Mouse (Mus musculus) cerebellum, adult 8-10 months (tissue): Measurements from ENCODE around the gene Fggy.

Source experiments
- DNase-seq: peaks from one replicate; pipeline ENCODE4 v3.0.0; 2022

The Fggy gene

GRCm38 (mm10) chr4:95862781-95863499 lies 305.6 kb downstream of the Fggy start:
- DNase-seq, result no peak

DNA sequence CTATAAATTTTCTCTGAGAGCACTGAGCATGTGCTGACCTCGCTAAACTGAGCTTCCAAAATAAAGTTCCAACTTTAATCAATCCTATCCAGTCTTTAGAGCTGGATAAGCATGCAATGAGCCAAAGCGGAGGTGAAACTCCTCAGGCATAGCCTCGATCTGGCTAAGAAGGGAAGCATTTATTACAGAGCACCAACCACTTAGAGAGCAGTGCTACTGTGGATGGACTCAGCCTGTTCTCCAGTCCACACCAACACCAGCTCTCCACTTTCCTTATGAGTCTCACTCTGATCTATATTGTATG lies 306.1 kb downstream of the Fggy start:
- no peak for DNase-seq

- DNase-seq, result no peak
These were observed 307.9 kb downstream of the Fggy start for GRCm38 (mm10) chr4:95865251-95865650.

DNA sequence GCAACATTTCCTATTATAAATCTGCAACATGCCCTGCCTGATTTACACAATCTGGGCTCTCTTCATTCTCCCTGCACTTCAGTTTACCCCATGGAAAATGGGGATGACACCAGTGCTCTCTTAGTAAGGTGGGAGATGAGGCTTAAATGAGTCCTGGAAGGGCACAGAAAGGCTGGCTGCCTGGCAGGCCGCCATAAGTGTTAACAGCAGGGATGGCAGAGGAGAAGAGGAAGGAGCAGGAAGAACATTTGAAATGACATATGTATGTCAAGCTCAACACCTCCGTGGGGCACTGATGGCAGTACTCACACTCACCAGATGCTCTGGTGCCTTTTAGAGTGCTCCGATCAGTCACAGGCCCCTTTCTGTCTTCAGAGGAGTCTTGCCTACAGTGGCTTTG lies 308.6 kb downstream of the Fggy start:
- DNase-seq, result no peak

DNA sequence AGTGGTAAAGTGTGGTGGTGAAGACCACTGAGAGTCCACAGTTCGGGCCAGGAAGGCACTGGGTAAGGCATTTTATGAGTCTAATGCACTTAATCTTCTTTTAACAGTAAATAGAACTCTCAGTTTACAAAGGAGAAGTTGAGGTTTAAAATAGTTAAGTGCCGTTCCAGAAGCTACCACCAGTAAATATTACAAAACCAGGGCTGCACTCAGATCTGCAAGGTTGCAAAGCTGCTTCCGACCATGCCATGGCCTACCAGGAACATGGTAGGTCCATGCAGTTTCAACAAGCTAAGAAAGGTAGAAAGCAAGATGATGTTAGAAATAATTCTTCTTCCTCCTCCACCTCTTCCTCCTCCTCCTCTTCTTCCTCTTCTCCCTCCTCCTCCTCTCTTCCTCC lies 309.8 kb downstream of the Fggy start:
- no peak for DNase-seq

GRCm38 (mm10) chr4:95868348-95868747 lies 311.0 kb downstream of the Fggy start:
- DNase-seq, result no peak

DNA sequence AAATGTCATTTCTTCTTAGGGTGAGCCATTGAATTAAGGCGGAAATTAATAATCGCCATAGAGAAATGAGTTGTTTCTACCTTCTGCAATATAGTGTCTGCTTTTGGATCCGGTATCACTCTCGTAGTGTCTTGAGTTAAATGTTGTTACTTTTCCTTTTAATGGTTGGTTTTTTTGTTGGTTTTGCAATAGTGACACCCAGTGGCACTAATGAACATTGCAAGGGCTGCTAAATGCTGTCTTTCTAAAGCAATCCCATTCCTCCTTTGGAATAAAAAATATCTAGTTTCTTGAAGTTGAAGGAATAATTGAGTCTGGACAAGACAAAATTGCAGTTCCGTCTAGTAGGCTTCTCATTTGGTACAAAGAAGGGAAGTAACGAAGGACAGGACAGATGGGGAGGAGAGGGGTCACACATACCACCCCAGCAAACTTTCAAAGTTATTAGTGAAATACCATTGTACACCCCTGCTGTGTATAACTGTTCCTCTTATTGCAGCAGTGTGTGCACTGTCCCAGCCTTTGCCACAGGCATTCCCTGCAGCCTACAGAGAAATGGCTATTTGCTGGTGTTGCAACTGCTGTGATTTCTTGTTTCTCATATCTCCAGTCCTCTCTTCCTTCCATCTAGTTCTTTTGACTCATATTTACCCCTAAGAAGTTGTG lies 314.0 kb downstream of the Fggy start:
- DNase-seq, result peak; percentile 59

DNA sequence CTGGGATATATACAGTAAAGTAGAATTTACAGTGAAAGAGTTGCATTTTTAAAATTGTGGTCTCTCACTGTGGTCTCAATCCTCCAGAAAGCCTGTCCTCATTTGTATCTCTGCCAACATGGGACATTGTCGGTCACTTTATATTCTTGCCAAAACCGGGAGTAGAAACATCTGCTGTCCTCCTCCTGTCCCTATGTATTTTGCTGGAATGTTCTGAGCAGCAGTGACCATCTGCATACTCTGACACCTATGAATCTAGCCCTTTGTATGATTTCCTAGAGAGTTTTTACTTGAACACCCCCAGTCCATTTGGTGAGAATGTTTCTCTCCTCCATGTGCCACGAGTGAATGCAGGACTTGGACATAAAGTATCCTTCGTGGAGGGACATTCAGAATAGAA lies 318.6 kb downstream of the Fggy start:
- no peak for DNase-seq

DNA sequence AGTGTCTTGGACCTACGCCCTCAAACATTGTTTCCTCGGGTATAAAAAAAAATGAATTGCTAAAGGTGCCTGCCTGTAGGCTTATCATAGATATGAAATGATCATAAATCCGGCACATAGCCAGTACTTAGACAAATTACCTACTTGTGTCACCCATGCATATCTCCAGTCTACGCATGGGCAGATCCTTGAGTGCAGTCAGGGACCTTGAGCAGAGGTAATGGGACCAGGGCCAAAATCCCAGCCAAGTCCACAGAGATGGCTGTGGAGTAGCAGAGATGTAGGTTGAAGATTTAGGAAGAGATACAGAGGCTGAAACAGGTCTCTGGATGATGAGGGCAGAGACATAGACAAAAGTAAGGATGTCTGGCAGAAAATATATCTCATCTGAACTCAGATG lies 320.1 kb downstream of the Fggy start:
- no peak for DNase-seq

DNA sequence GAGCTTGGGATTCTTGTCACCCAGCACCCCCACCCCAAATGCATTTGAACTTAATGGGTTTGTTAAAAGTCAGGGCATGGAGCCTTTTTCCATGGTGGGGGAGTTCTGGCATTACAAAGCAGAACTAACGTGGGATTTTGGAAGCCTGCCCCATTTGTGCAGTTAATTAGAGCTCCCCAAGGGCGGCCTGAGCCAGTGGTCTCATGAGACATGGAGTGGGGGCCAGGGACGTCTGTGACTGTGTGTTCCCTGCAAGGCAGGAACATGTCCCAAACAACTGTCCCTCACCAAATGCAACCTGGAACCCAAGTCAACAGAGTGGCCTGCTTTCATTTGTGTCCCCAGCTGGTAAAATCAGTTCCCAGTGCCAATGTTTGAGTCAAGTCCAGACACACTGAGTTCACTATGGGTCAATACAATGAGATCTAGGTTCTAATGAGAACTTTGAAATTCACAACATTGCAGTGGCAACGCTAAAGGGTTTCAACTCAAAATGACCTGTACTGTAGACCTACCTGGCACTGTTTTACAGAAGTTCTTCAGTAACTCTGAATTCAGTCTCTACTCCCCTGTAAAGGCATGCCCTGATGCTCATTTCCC lies 324.5 kb downstream of the Fggy start:
- no peak for DNase-seq

DNA sequence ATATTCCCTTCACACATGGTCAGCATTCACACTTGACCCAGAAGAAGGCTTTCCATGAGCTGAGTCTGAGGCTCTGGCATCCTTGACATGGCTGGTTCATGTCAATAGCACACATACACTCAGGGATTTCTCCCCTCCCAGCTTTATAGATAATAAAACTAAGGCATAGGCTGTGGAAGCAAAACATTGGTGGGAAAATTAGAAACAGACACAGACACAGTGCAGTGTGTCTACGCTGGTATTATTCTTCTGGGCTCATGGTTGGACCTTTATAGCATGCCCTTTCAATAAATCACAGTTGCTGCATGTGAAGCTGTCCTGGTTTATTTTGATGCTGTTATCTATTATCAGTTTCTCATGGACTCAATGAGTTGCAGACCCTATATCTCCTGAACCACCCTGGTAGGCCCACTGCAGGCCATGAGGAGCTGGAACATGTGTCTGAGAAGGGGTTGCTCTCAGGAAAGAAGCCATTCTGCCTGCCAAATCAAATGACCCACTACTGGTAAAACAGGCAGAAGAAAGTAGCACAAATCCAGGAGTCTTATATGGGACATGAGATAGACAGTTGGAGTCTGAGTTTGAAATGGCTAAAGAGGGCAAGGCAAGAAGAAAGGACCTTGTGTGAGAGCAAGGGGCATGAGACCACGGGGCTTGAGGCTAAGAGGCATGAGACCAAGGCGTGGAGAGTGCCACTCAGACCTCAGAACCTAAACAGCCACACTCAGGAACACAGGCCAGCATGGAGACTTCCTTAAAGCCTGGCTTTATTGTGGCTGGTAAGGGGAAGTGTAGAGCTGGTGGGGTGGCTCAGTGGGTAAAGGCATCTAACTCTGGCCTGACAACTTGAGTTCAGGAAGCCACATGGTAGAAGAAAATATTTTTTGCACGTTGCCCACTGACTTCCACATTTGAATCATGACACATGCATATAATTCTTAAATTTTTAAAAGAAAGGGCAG lies 327.2 kb downstream of the Fggy start:
- no peak for DNase-seq

- no peak for DNase-seq
These were observed 338.0 kb downstream of the Fggy start for GRCm38 (mm10) chr4:95895199-95895754.

GRCm38 (mm10) chr4:95896571-95896970 lies 339.3 kb downstream of the Fggy start:
- DNase-seq, result no peak

DNA sequence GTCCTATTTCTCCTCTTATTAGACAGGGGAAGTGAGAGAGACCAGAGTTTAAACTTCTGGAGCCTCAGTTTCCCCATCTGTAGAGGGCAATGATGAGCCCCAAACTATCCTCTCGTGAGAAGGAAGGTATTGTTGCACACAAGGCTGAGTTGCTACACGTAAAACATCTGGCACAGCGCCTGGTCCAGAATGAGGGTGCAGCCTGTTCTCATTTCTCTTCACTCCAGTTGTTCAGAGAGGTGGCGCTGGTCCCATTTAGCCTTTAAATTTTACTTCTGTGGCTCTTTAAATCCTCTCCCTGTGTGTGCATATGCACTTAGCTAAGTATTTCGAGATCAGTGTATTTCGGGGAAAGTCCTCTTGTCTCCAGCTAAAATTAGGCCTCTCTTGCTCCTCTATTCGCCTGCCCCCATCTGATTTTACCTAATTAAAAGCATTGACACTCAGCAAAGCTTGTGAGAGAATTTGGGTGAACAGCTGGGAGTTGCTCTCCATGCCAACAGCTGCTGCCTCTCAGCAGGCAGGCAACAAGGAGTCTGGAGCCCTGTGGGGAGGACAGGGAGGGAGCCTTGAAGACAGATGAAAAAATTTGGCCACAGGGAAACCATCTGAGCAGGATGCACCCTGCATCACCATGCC lies 340.0 kb downstream of the Fggy start:
- no peak for DNase-seq

GRCm38 (mm10) chr4:95898714-95899113 lies 341.4 kb downstream of the Fggy start:
- DNase-seq, result no peak

- no peak for DNase-seq
These were observed 342.8 kb downstream of the Fggy start for GRCm38 (mm10) chr4:95899926-95900712.

- no peak for DNase-seq
These were observed 343.5 kb downstream of the Fggy start for GRCm38 (mm10) chr4:95900815-95901214.

- no peak for DNase-seq
These were observed 348.8 kb downstream of the Fggy start for GRCm38 (mm10) chr4:95906141-95906540.

DNA sequence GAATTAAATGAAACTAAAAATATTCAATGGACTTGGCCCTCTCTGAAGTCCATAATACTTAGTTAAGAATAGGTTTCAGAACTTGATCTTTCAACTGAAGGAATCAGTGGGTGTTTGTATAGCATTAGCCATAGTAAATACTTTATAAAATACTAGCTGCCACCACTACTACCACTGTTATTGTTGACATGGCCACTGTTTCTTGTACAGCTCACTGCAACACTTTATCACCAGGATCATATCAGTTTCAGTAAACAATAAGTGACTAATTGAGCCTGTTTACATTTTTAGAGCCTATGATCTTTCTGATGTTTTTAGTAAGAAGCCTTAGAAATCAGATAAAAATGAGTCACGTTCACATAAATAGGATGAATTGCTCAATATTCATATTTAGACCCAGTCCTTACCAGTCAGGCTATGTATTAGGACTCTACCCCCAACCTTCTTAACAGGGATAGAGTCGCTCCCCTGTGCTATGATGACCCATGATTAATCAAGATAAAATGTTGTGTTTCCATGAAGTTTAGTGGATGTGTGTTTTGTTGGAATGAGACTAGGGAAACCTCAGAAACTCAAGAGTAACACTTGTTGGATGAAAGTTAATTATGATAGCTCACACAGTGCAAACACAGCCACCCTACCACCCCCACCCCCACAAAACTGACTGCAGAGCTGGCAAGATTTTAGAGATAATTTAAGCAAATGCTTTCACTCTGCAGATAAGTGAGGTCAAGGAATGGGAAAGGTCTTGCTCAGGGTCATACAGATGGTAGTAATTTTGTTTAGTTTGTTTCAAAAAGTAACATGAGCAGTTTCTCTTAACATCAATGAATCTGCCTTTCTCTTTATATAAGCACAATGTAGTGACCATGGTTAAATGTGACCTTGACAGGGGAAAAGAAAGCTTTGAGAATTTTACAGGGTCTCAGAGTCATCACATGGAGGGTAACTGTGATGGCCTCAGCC lies 352.7 kb downstream of the Fggy start:
- DNase-seq, result no peak

DNA sequence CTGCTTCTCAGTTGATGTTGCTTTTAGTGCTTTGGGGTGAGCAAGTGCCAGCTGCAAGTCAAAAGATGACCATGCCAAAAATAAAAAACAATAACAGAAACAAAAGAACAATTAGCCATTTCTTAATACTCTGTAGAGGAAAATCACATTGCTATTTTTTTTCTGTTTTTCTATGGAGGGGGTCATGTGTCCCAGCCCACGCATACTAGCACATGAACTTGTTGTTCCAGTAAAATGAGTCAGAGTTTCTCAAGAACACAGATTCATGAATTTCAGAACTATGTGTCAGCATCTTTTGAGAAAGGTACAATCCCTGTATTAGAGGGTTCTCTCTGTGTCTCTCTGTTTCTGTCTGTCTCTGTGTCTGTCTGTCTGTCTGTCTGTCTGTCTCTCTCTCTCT lies 355.7 kb downstream of the Fggy start:
- DNase-seq, result no peak
